Mouse (Mus musculus): Measurements from ENCODE around the gene Magee2.
"Not testable (repeated sequence)": the region's sequence is repeated elsewhere in the genome, so short reads cannot be mapped to it uniquely, and the experiment has no call there.

Gene Magee2

DNA sequence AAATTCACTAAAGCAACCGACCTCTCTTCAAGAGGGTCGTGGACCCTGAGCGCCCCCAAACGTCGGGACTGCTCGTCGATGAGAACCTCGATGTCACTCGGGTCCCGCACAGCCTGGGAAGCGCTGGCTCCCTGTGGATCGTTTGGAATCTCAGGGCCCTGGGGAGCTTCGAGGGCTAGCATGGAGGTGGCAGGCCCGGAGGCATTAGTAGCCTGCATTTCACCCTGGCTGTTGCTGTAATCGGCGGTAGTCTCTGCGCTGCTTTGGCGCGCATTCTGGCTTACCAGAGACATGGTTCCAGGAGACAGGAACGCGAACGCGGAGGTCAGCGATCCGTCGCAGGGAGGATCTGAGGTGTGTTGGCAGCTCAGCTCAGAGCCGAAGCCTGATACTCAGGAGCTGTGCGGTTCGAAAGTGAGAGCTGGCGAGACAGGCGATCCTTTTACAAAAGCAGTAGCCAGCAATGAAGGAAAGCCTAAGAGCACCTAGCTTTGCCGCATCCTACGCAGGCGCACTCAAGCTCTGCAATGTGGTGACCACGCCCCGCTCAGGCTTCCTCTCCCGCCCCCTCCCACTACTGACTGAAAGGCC lies at the start of gene Magee2:
Gene Magee2 (minus strand): TSS at position 517 of the 591 bp plus-strand sequence.
- DNase-seq (ENCODE audit: low spot score in 2 of 2), result no peak

DNA sequence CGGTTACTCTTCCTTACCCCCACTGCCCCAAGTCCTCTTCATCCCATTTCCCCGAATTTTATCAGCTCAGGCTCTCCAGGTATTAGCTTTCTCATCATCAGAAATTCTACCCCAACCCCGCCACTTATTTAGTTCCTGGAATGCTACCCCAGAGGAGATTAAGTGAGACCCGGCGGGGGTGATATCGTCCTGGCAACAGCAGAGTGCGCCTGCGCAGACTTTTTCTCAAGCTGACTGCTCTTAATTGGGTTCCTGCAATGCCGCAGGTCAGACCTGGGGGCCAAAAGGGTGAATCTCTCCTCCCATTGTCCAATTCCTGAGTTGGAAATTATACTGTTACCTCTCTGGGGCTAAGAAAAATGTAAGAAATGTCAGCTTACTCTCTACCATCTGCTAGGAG lies 3.5 kb downstream of the Magee2 start:
- DNase-seq (ENCODE audit: low spot score in 2 of 2), result no peak

DNA sequence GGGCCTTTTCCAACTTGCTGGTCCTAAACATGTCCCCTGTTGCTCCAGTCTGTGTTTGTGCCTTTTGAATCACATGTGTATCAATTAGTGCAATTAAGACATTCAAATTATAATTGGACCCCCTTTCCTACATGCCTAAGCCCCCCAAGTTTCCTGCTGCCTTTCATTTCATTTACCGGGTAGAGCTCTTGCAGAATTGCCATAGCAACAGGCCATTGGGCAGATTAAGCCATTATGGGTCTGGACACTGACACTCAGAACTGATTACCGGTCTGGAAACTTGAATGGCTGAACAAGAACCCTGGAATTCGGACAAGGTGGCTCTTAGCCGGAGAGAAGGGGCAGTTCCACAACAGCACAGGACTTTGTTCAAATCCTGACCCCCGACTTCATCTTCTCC lies 39.5 kb downstream of the Magee2 start:
- DNase-seq (ENCODE audit: low spot score in 2 of 2), result not testable (repeated sequence)

DNA sequence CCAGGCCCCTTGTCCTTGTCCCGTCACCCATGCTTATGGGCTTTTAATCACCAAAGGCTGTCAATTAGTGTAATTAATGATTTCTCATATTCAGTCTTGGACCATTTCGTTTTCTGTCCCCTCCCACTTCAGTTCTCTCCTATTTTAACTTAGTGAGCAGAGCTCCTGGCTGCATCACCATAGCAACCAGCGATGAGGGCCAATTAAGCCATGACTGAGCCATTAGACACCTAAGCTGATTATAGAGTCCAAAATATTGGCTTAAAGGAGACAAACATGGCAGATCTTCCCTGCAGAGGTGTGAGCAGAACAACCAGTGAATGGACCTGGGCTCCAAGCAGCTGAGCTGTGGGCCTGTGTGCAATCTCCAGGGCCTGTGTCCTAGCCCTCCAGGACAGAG lies 40.1 kb downstream of the Magee2 start:
- not testable (repeated sequence) for DNase-seq (ENCODE audit: low spot score in 2 of 2)

DNA sequence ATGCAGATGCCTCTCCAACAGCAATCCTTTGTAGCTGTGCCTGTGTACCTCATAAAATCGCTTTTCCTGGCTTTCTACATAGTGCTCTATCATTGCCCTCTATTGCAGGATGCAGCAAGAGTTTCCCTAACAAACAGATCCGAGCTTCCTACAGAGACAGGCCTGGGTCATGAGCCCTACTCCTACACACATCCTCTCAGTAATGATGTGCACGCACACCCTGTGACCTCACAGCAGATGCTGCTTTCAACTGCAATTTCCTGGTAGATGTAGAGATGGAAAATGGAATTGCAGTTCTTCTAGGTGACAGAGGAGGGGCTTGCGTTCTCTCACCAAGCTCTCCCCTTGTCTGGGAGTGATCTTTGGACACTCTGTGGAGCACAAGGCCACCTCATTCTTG lies 43.4 kb downstream of the Magee2 start:
- not testable (repeated sequence) for DNase-seq (ENCODE audit: low spot score in 2 of 2)
